Mouse (Mus musculus) lung, adult 2 months (tissue): ENCODE results near the gene Gm4985. TPM values are rescaled to one million over a fixed set of nuclear protein-coding genes. Genes with fewer than 3 reads are reported as not detected.
"Not testable (repeated sequence)": the region's sequence is repeated elsewhere in the genome, so short reads cannot be mapped to it uniquely, and the experiment has no call there.

Experiments used
- DNase-seq: peaks from one replicate; pipeline ENCODE4 v3.0.0; 2022
- H3K4me1 ChIP-seq: fragments of 200-500 bp; 2 replicates; pipeline ENCODE4 v1.6.1; 2011; ENCODE audit warnings: low read length; ENCODE audit not compliant: control insufficient read depth, insufficient read depth
- H3K4me3 ChIP-seq: fragments of 200-500 bp; replicated peaks from 2 replicates; pipeline ENCODE3; 2011; ENCODE audit warnings: low read depth, mild to moderate bottlenecking, control low read depth, low read length; ENCODE audit errors: extremely low read depth
- CTCF ChIP-seq: fragments of 200-500 bp; IDR thresholded peaks from 2 replicates; pipeline ENCODE4 v1.5.1; 2011; ENCODE audit warnings: mild to moderate bottlenecking, low read length, control low read depth; ENCODE audit not compliant: insufficient read depth
- POLR2A ChIP-seq: fragments of 200-500 bp; IDR thresholded peaks from 2 replicates; pipeline ENCODE4 v1.6.1; 2011; ENCODE audit warnings: low read depth, mild to moderate bottlenecking, control low read depth, low read length, borderline replicate concordance; ENCODE audit errors: extremely low read depth
- WGBS: fragments of 180-500 bp; shearing (Covaris S2); methylation state at CpG from one replicate; pipeline ENCODE4 v1.1.7; 2018; 5-methylcytosine and 5-hydroxymethylcytosine counted together
- polyA plus RNA-seq: library from polyadenylated mRNA; depleted of rRNA; stranded (reverse); fragments of >200 nt; gene quantifications from 2 replicates; pipeline ENCODE4 v1.2.3, GENCODE M21; 2012; rRNA removed

The Gm4985 gene
- polyA plus RNA-seq: not detected in 2 replicates

DNA sequence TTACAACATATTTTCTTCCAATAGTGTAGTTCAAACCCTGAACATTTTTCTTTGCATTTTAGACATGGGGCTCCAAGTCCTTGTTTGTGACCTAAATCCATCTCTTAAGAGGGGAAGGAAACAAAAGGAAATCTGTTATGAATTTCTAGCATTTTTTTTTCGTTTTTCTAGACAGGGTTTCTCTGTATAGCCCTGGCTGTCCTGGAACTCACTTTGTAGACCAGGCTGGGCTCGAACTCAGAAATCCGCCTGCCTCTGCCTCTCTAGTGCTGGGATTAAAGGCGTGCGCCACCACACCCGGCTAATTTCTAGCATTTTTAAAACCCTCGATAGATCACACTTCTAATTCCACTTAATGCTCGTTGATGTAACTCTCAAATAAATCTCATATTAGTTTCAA, at the start of gene Gm4985:
Gene Gm4985, minus strand, starts transcription at position 101 of the 400 bp plus-strand sequence.
- not testable (repeated sequence) for H3K4me3 ChIP-seq, DNase-seq, H3K4me1 ChIP-seq
- 74% methylated on average over 8 of the region's 8 CpGs for WGBS

DNA sequence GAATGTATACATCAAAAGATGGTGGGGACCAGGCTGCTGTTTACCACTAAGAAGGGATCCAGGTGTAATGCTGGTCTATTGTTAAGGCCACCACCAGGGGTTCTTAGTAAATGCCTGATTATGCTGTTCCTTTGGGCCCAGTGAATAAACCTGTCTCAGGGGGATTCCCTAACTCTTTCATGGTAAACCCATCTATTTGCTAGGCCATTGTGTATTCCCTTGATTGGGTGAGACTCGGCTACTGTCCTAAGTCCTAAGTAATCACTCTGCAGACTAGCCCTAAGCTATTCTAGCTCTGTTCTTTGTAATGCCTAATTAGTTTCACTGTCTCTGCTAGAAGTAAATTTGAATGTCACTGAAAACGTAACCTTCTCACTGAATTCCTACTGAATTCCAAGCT, 4.6 kb downstream of the Gm4985 start:
- WGBS: 73% methylated on average over 2 of the region's 2 CpGs
- Histone ChIP-seq H3K4me1 (no peaks in the 10 kb centered on the region), H3K4me3 (no peak overlapping the region)
- no peak for DNase-seq
- TF ChIP-seq POLR2A (no peak), CTCF (no peak)

Other genes starting within 250 kb of the Gm4985 start
- not detected in 2 replicates for gene Gm4907, start 76.4 kb downstream of the Gm4985 start, polyA plus RNA-seq